Mouse (Mus musculus) monocyte, adult 5-6 weeks (primary cell): ENCODE measurements around the gene A1bg. TPM values are rescaled to one million over a fixed set of nuclear protein-coding genes. Genes with fewer than 3 reads are reported as not detected.

Source experiments
- total RNA-seq: library from RNA; stranded (forward); fragments of 200-1000, 200-491, 200-594 nt; gene quantifications from 3 replicates; pipeline ENCODE4 v1.2.3, GENCODE M21; 2017

Gene A1bg
- total RNA-seq, 1 experiment from 2014 or later: not detected

Other genes starting within 250 kb of the A1bg start
- 3.3 to 7.5 TPM (median 6.1 TPM) in 3 replicates for gene Fam84b, start 69.2 kb downstream of the A1bg start, total RNA-seq